Comparison of ENCODE assay signal across 8 mouse cellular contexts in genomic region chr19:46507181-46507581, GRCm38 (mm10). TPM values are rescaled to one million over a fixed set of nuclear protein-coding genes. Genes with fewer than 3 reads are reported as not detected.
DNase-seq lines count a peak whose midpoint lies in the region; ATAC-seq and TF ChIP-seq lines count a peak whose summit lies in the region.

No protein-coding gene starts in this region.

- no peak overlapping the region for H3K4me3 ChIP-seq in cerebellum, adult 2 months (replicated peaks; ENCODE audit: insufficient read depth, low read depth, low read length)
- no peak overlapping the region for H3K4me3 ChIP-seq in lung, postnatal 0 days (ENCODE audit: low read depth, low read length)
- H3K4me3 ChIP-seq in limb, embryonic 14.5 days (replicated peaks; ENCODE audit: low read length): no peak overlapping the region
- H3K4me3 ChIP-seq in stomach, embryonic 15.5 days (replicated peaks): 0 out of 2 replicates have a peak overlapping the region, but pooled peaks have one; percentile 7

- TF ChIP-seq POLR2A in cerebellum, adult 2 months (IDR thresholded peaks at IDR 0.05; ENCODE audit: borderline replicate concordance, insufficient read depth, low read length): no peak
- TF ChIP-seq POLR2A in limb, embryonic 14.5 days (IDR thresholded peaks at IDR 0.05; ENCODE audit: borderline replicate concordance, extremely low read depth, insufficient read depth, insufficient read length): no peak

- H3K27me3 ChIP-seq in cerebellum, adult 2 months (ENCODE audit: control insufficient read depth, insufficient read depth, low read length): no peaks in the 10 kb centered on the region
- H3K27me3 ChIP-seq in lung, postnatal 0 days (replicated peaks; ENCODE audit: insufficient read depth, low read length): no peaks in the 10 kb centered on the region
- no peaks in the 10 kb centered on the region for H3K27me3 ChIP-seq in limb, embryonic 14.5 days (ENCODE audit: control insufficient read depth, insufficient read depth, low read length)
- H3K27me3 ChIP-seq in stomach, embryonic 15.5 days (replicated peaks): no peaks in the 10 kb centered on the region

- peak overlapping the region; percentile 66 for H3K4me2 ChIP-seq in lung, postnatal 0 days (replicated peaks; ENCODE audit: low read depth, low read length)
- no peak overlapping the region for H3K4me2 ChIP-seq in limb, embryonic 14.5 days (replicated peaks; ENCODE audit: low read depth, low read length, severe bottlenecking)
- peak overlapping the region; percentile 84; the same call in 1 of the 2 replicates for H3K4me2 ChIP-seq in stomach, embryonic 15.5 days

- ATAC-seq in lung, postnatal 0 days: no peak
- no peak for ATAC-seq in limb, embryonic 14.5 days (ENCODE audit: low FRiP score, low read depth)
- ATAC-seq in stomach, embryonic 15.5 days (ENCODE audit: insufficient read depth, low FRiP score, low read depth): no peak

- H3K27ac ChIP-seq in cerebellum, adult 2 months (ENCODE audit: insufficient read depth, low read length): peak overlapping the region; percentile 8; the same call in 1 of the 2 replicates
- peak overlapping the region; percentile 100 for H3K27ac ChIP-seq in lung, postnatal 0 days (ENCODE audit: low read length)
- no peak overlapping the region; the same call in 1 of the 2 replicates for H3K27ac ChIP-seq in limb, embryonic 14.5 days (replicated peaks; ENCODE audit: low read depth, low read length)
- 0 out of 2 replicates have a peak overlapping the region, but pooled peaks have one; percentile 77 for H3K27ac ChIP-seq in stomach, embryonic 15.5 days

- H3K9ac ChIP-seq in lung, postnatal 0 days (replicated peaks; ENCODE audit: low read depth): peak overlapping the region; percentile 20; the same call in 1 of the 2 replicates
- peak overlapping the region; percentile 28 for H3K9ac ChIP-seq in limb, embryonic 14.5 days (ENCODE audit: low read depth, low read length, severe bottlenecking)
- peak overlapping the region; percentile 19; the same call in 1 of the 2 replicates for H3K9ac ChIP-seq in stomach, embryonic 15.5 days

- no peak for TF ChIP-seq EP300 in lung, postnatal 0 days (IDR thresholded peaks at IDR 0.05)

- WGBS in cerebellum, adult 2 months: 23% methylated on average over 8 of the region's 8 CpGs
- 65% methylated on average over 8 of the region's 8 CpGs for WGBS in lung, postnatal 0 days
- WGBS in limb, embryonic 14.5 days: 69% methylated on average over 8 of the region's 8 CpGs
- 74% methylated on average over 8 of the region's 8 CpGs for WGBS in stomach, embryonic 15.5 days

- H3K36me3 ChIP-seq in lung, postnatal 0 days (ENCODE audit: insufficient read depth, low read length): peaks cover 7% of the 10 kb centered on the region; the same call in 1 of the 2 replicates
- H3K36me3 ChIP-seq in limb, embryonic 14.5 days (ENCODE audit: control insufficient read depth, insufficient read depth, low read length): peaks cover 60% of the 10 kb centered on the region
- peaks cover 8% of the 10 kb centered on the region for H3K36me3 ChIP-seq in stomach, embryonic 15.5 days

- H3K9me3 ChIP-seq in lung, postnatal 0 days (ENCODE audit: low read length): no peaks in the 10 kb centered on the region
- H3K9me3 ChIP-seq in limb, embryonic 14.5 days (ENCODE audit: control insufficient read depth, low read length): no peaks in the 10 kb centered on the region
- H3K9me3 ChIP-seq in stomach, embryonic 15.5 days: no peaks in the 10 kb centered on the region

- no peak for TF ChIP-seq CTCF in cerebellum, adult 2 months (IDR thresholded peaks at IDR 0.05; ENCODE audit: borderline replicate concordance, insufficient read depth, low read depth, low read length)
- TF ChIP-seq CTCF in lung, postnatal 0 days (IDR thresholded peaks at IDR 0.05): no peak

- peak in 1 of 2 experiments; percentile 36 for DNase-seq in cerebellum, adult 2 months
- DNase-seq in cerebellum, postnatal 36 days: no peak
- DNase-seq in lung, postnatal 0 days (ENCODE audit: low spot score): no peak
- DNase-seq in lung, postnatal 14 days: no peak
- DNase-seq in limb, embryonic 14.5 days (ENCODE audit: low spot score): no peak
- no peak for DNase-seq in adrenal gland, postnatal 25 days
- DNase-seq in right cerebral cortex, adult 2 months (ENCODE audit: low spot score in 2 of 2): no peak

- peaks cover 36% of the 10 kb centered on the region for H3K4me1 ChIP-seq in cerebellum, adult 2 months (ENCODE audit: control insufficient read depth, insufficient read depth, low read length)
- peaks cover 54% of the 10 kb centered on the region for H3K4me1 ChIP-seq in lung, postnatal 0 days (ENCODE audit: insufficient read depth, low read depth, low read length)
- H3K4me1 ChIP-seq in limb, embryonic 14.5 days (ENCODE audit: control insufficient read depth, insufficient read depth, low read length): peaks cover 41% of the 10 kb centered on the region
- H3K4me1 ChIP-seq in stomach, embryonic 15.5 days: peaks cover 67% of the 10 kb centered on the region

RNA-seq across cellular contexts. Expression of gene Trim8, which starts 5.7 kb away (rescaled TPM):
- 40.3 and 43.4 TPM in 2 replicates for polyA plus RNA-seq in cerebellum, adult 2 months (2012; rRNA removed)
- 34.1 and 34.8 TPM in 2 replicates for polyA plus RNA-seq in lung, postnatal 0 days (2015; fragmentation: Nextera tagmentation; extraction: Ambion mirVana)
- polyA plus RNA-seq in limb, embryonic 14.5 days (2012; rRNA removed): 22.7 and 32.5 TPM in 2 replicates
- 21.5 and 23.1 TPM in 2 replicates for polyA plus RNA-seq in limb, embryonic 14.5 days (2014; fragmentation: Nextera tagmentation; extraction: Ambion mirVana)
- polyA plus RNA-seq in stomach, embryonic 15.5 days (2015; fragmentation: Nextera tagmentation; extraction: Ambion mirVana): 20.4 and 20.9 TPM in 2 replicates
- total RNA-seq in adrenal gland, postnatal 25 days (2021): 50.9 and 52.6 TPM in 2 replicates
